Mouse (Mus musculus): ENCODE measurements around the gene Skint2. TPM values are rescaled to one million over a fixed set of nuclear protein-coding genes. Genes with fewer than 3 reads are reported as not detected.

The Skint2 gene
- not detected in 2 replicates for total RNA-seq (2015)
- total RNA-seq (2017) = not detected in 2 replicates

DNA sequence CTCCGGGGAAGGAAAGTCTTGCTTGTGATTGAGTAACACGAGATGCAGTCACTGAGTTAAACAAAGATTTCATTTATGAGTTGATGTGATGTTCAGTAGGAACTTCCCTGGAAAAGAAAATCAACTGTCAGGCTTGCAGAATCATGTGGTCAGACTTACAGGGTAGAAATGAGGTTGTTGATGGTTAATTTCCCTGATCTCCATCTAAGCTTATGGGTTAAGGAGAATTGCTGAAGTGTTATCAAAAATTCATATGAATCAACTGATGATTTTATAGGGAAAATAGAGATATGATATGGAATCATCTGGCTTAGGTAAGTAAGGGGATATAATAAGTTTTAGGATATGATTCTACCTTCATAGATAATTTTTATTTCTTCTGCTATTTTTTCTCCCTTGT is at the start of gene Skint2:
Gene Skint2 (plus strand): TSS at position 301 of the 400 bp plus-strand sequence.
- ATAC-seq (replicated peaks; ENCODE audit: poor library complexity) = no peak

Other genes with a start within 250 kb of the Skint2 start
- not detected in 2 replicates for gene Skint9, start 123.2 kb upstream of the Skint2 start, total RNA-seq (2015)
- not detected in 2 replicates for gene Skint9, start 123.2 kb upstream of the Skint2 start, total RNA-seq (2017)
- not detected in 2 replicates for gene Skint10, start 217.7 kb downstream of the Skint2 start, total RNA-seq (2015)
- gene Skint10, start 217.7 kb downstream of the Skint2 start, total RNA-seq (2017) = not detected in 2 replicates